Mouse (Mus musculus): Measurements from ENCODE around the gene Tyk2.

DNA sequence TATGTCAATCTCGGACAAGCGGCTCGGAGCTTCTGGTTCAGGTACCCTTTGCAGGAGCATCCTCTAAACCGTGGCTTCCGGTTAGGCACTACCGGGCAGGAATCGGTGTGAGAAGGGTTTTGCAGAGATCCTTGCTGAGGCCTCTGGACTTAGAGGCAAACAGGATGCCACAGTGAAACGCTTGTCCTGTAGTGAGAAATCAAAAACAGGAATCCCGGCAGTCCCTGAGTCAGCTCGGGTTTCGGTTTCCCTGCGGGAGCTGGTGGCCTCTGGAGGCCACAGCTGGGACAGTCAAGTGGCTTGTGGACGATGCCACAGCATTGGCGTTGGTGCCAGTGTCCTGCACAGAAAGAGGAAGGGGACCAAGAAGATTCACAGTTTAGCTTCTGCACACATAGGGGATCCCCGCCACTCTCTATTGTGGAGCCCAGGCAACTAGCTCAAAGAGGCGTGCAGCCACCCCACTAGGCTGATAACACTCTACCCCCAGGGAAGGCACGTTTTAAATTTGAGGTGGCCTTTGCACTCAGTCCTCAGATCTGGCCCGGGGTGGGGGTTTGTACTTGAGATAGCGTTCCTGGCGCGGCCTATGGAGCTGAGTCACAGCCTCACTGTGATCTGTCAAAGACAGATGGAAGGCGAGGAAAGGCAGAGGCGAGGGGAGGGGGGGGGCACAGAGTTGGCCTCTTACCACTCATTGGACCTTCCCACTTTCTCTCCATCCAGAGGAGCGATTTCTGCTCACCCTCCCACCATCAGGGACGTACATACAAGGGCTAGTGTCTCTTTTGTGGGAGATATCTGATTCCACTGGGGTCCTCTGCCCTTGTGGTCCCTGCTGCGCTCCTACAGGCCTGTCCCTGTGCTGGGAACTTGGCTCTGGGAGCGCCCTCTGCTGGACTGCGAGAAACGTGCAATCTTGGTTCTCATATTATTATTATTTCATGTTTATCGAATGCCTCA, 37.4 kb upstream of the Tyk2 start:
- peak; percentile 80 for TF ChIP-seq CTCF (IDR thresholded peaks at IDR 0.05; ENCODE audit: extremely low read depth, insufficient read depth, insufficient read length, insufficient replicate concordance)
- TF ChIP-seq POLR2A (IDR thresholded peaks at IDR 0.05; ENCODE audit: low read depth, low read length) = no peak

Measured in spleen, adult 2 months (tissue).